Mouse (Mus musculus): ENCODE results near the gene Sfmbt1. TPM values are rescaled to one million over a fixed set of nuclear protein-coding genes. Genes with fewer than 3 reads are reported as not detected.
A peak's percentile ranks its signal among the peaks of the same experiment; 100 is the strongest.

The Sfmbt1 gene
- total RNA-seq, 2 experiments from 2014 or later = 5.9 to 8.5 TPM

- intact Hi-C loops (cut with DNase I) = loop anchor here (2.0 to 5.0 kb wide), 3 partner anchors 14 to 172 kb away; no protein-coding TSS in a partner anchor
- DNase-seq = peak; percentile 63 to 81
Measured at GRCm38 (mm10) chr14:30867042-30867441, 152.4 kb downstream of the Sfmbt1 start.

GRCm38 (mm10) chr14:30868826-30869225 lies 154.2 kb downstream of the Sfmbt1 start:
- no peak for DNase-seq
- intact Hi-C loops (cut with DNase I) = loop anchor here (5.0 kb wide), 1 partner anchor 152 kb away; no protein-coding TSS in a partner anchor

- DNase-seq = peak; percentile 45 to 58
Measured at GRCm38 (mm10) chr14:30869391-30869801, 154.7 kb downstream of the Sfmbt1 start.

GRCm38 (mm10) chr14:30870206-30871147 lies 155.8 kb downstream of the Sfmbt1 start:
- intact Hi-C loops (cut with DNase I) = no loop called here
- peak in 1 of 2 experiments; percentile 31 for DNase-seq

More at GRCm38 (mm10) chr14:30869391-30869801, 154.7 kb downstream of the Sfmbt1 start:
- intact Hi-C loops (cut with DNase I) = loop anchor here (5.0 kb wide), 1 partner anchor 152 kb away; no protein-coding TSS in a partner anchor

Other genes starting within 250 kb of the Sfmbt1 start
- gene Dcp1a, start 235.3 kb upstream of the Sfmbt1 start, total RNA-seq (2021) = 1 to 10 TPM; 5.5 to 7.6 TPM
- gene Cacna1d, start 223.4 kb upstream of the Sfmbt1 start, total RNA-seq (2021) = under 1 TPM; 0.26 to 0.91 TPM
- gene Tkt, start 166.5 kb upstream of the Sfmbt1 start, total RNA-seq (2021) = 10 to 100 TPM in 1 of 2 experiments, 1 to 10 TPM in 1; 9.6 to 13.1 TPM
- gene Prkcd, start 88.6 kb upstream of the Sfmbt1 start, total RNA-seq (2021) = 10 to 100 TPM in 1 of 2 experiments, 1 to 10 TPM in 1; 6.6 to 11.7 TPM
- 1 to 10 TPM; 3.8 to 4.3 TPM for gene Rft1, start 60.5 kb upstream of the Sfmbt1 start, total RNA-seq (2021)
- 1 to 10 TPM; 6.2 to 7.0 TPM for gene Tmem110, start 110.7 kb downstream of the Sfmbt1 start, total RNA-seq (2021)
- 10 to 100 TPM; 56.6 to 62.5 TPM for gene Mustn1, start 164.4 kb downstream of the Sfmbt1 start, total RNA-seq (2021)
- under 1 TPM in 1 of 2 experiments, not detected in 1; 0.38 TPM for gene Itih4, start 171.6 kb downstream of the Sfmbt1 start, total RNA-seq (2021)
- gene Itih3, start 208.9 kb downstream of the Sfmbt1 start, total RNA-seq (2021) = under 1 TPM; 0.12 to 0.23 TPM
- under 1 TPM in 1 of 2 experiments, not detected in 1; 0.08 TPM for gene Itih1, start 228.4 kb downstream of the Sfmbt1 start, total RNA-seq (2021)
- 1 to 10 TPM; 4.7 TPM for gene Nek4, start 236.5 kb downstream of the Sfmbt1 start, total RNA-seq (2021)

Data from gastrocnemius, postnatal 36 days (tissue).